Mouse (Mus musculus): ENCODE data around the gene Gm11559. TPM values are rescaled to one million over a fixed set of nuclear protein-coding genes. Genes with fewer than 3 reads are reported as not detected.
"Not testable (repeated sequence)": the region's sequence is repeated elsewhere in the genome, so short reads cannot be mapped to it uniquely, and the experiment has no call there.

Gene Gm11559
- not detected in 2 replicates for polyA plus RNA-seq (2016; fragmentation: Nextera tagmentation; extraction: Ambion mirVana)

DNA sequence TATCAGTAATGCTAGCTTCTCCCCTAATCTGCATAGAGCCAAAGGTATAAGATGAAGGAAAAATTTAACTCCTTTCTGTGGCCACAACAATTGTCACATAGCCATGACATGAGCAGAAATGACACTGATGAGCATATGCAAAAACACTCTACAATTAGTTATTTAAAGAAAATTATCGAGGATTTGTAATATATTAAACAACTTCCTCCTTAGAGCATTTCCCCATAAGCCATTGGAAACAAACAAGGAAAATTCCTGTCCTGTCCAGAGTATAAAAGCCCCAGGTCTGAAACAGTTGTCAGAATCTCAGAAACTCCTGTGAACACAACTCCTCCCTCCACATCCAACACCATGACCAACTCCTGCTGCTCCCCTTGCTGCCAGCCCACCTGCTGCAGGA is at the start of gene Gm11559:
TSS of gene Gm11559 (plus strand) at position 301 of the 400 bp plus-strand sequence.
- H3K27ac ChIP-seq; H3K36me3 ChIP-seq; H3K27me3 ChIP-seq; H3K4me2 ChIP-seq; H3K9me3 ChIP-seq; H3K4me1 ChIP-seq (replicated peaks); ATAC-seq (ENCODE audit: insufficient number of reproducible peaks, insufficient read depth, low FRiP score, low TSS enrichment, low read depth); H3K9ac ChIP-seq (replicated peaks); H3K4me3 ChIP-seq (replicated peaks): not testable (repeated sequence)
- 76% methylated on average over 1 of the region's 1 CpGs for WGBS

GRCm38 (mm10) chr11:99815566-99815965 is 48.7 kb upstream of the Gm11559 start, which contains the start of gene Gm11564:
Gm11564 (minus strand) TSS chr11:99815666.
- H3K27me3 ChIP-seq; H3K9me3 ChIP-seq; H3K36me3 ChIP-seq; H3K4me3 ChIP-seq (replicated peaks); H3K9ac ChIP-seq (replicated peaks); H3K27ac ChIP-seq; ATAC-seq (ENCODE audit: insufficient number of reproducible peaks, insufficient read depth, low FRiP score, low TSS enrichment, low read depth); H3K4me2 ChIP-seq; H3K4me1 ChIP-seq (replicated peaks): not testable (repeated sequence)
- 87% methylated on average over 2 of the region's 2 CpGs for WGBS

- Histone ChIP-seq H3K27ac (no peak within 1 kb of the TSS), H3K4me1 (replicated peaks) (no peaks in the 10 kb centered on the region), H3K9me3 (0 out of 2 replicates have a peak, but pooled peaks cover 6% of the 10 kb centered on the region), H3K9ac (replicated peaks) (no peak within 1 kb of the TSS), H3K36me3 (no peaks in the 10 kb centered on the region), H3K27me3 (no peaks in the 10 kb centered on the region), H3K4me3 (replicated peaks) (no peak within 1 kb of the TSS), H3K4me2 (no peak within 1 kb of the TSS)
- WGBS, result 77% methylated on average over 1 of the region's 1 CpGs
- no peak for ATAC-seq (ENCODE audit: insufficient number of reproducible peaks, insufficient read depth, low FRiP score, low TSS enrichment, low read depth)
Observed at GRCm38 (mm10) chr11:99837966-99838365, 26.3 kb upstream of the Gm11559 start, which contains the start of gene 2300003K06Rik. 2300003K06Rik (minus strand) TSS chr11:99838066.

DNA sequence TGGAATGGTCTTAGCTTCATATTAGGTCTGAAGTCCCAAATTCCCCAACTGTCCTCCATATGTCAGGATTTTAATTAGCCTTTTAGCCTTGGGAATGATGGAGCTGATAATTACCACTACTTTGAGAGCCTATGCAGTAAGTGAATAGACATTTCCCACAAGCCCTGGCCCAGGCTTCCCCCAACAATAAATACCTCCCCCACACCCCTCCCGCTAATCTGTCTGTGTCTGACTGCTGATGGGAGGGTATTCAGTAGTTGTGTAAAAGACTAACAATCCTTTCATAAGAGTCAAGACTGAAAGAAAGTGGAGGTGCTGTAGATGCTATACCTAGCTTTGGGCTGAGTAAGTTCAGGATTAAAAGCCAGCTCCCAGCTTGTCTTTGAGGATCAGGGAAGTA is 22.1 kb upstream of the Gm11559 start:
- H3K9ac ChIP-seq (replicated peaks), result no peak overlapping the region
- no peaks in the 10 kb centered on the region for H3K27me3 ChIP-seq
- H3K4me3 ChIP-seq (replicated peaks), result no peak overlapping the region
- H3K9me3 ChIP-seq, result 0 out of 2 replicates have a peak, but pooled peaks cover 3% of the 10 kb centered on the region
- H3K4me1 ChIP-seq (replicated peaks), result no peaks in the 10 kb centered on the region
- WGBS, result 15% methylated on average over 1 of the region's 1 CpGs
- no peak overlapping the region for H3K4me2 ChIP-seq
- no peaks in the 10 kb centered on the region for H3K36me3 ChIP-seq
- no peak overlapping the region for H3K27ac ChIP-seq
- ATAC-seq (ENCODE audit: insufficient number of reproducible peaks, insufficient read depth, low FRiP score, low TSS enrichment, low read depth), result no peak

- Histone ChIP-seq H3K4me1 (replicated peaks) (no peaks in the 10 kb centered on the region), H3K36me3 (no peaks in the 10 kb centered on the region), H3K4me3 (replicated peaks) (no peak overlapping the region), H3K27me3 (no peaks in the 10 kb centered on the region), H3K9me3 (peaks cover 7% of the 10 kb centered on the region; the same call in 1 of the 2 replicates), H3K9ac (replicated peaks) (no peak overlapping the region), H3K4me2 (no peak overlapping the region), H3K27ac (no peak overlapping the region)
- ATAC-seq (ENCODE audit: insufficient number of reproducible peaks, insufficient read depth, low FRiP score, low TSS enrichment, low read depth), result no peak
- 82% methylated on average over 2 of the region's 2 CpGs for WGBS
Observed at GRCm38 (mm10) chr11:99846746-99847145, 17.5 kb upstream of the Gm11559 start.

GRCm38 (mm10) chr11:99851508-99851907 is 12.8 kb upstream of the Gm11559 start, which contains the start of gene Krtap4-16:
Krtap4-16 (minus strand) TSS chr11:99851608.
- peaks cover 7% of the 10 kb centered on the region; the same call in 1 of the 2 replicates for H3K9me3 ChIP-seq
- H3K4me2 ChIP-seq, result no peak within 1 kb of the TSS
- H3K36me3 ChIP-seq, result no peaks in the 10 kb centered on the region
- no peak within 1 kb of the TSS for H3K27ac ChIP-seq
- H3K4me1 ChIP-seq (replicated peaks), result no peaks in the 10 kb centered on the region
- H3K4me3 ChIP-seq (replicated peaks), result no peak within 1 kb of the TSS
- H3K27me3 ChIP-seq, result no peaks in the 10 kb centered on the region
- ATAC-seq (ENCODE audit: insufficient number of reproducible peaks, insufficient read depth, low FRiP score, low TSS enrichment, low read depth), result no peak
- no peak within 1 kb of the TSS for H3K9ac ChIP-seq (replicated peaks)

DNA sequence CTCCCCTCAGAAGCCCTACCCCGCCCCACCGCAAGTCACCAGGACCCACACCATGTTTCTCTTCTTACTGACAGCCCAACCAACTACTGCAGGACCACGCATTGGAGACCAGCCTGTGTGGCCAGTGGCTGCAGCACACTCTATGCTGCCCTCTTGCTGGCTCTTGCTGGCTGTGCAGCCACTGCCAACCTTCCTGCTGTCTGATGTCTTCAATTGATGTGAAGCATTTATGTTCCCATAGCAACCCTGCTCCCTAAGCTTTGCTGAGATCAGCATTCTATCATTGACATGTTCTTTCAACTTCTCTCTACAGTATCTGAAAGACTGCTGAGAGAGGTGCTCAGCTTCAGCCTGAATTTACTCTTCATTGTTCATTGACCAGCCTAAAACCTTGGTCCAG is 10.2 kb upstream of the Gm11559 start:
- ATAC-seq (ENCODE audit: insufficient number of reproducible peaks, insufficient read depth, low FRiP score, low TSS enrichment, low read depth), result no peak
- Histone ChIP-seq H3K27ac (no peak overlapping the region), H3K9ac (replicated peaks) (no peak overlapping the region), H3K4me1 (replicated peaks) (no peaks in the 10 kb centered on the region), H3K36me3 (no peaks in the 10 kb centered on the region), H3K4me2 (no peak overlapping the region), H3K27me3 (no peaks in the 10 kb centered on the region), H3K4me3 (replicated peaks) (no peak overlapping the region), H3K9me3 (peaks cover 7% of the 10 kb centered on the region; the same call in 1 of the 2 replicates)
- 49% methylated on average over 3 of the region's 3 CpGs for WGBS

GRCm38 (mm10) chr11:99857617-99858016 is 6.7 kb upstream of the Gm11559 start, which contains the start of gene Gm11568:
Gm11568 (plus strand) TSS chr11:99857917.
- no peak within 1 kb of the TSS for H3K27ac ChIP-seq
- no peak within 1 kb of the TSS for H3K4me2 ChIP-seq
- no peak within 1 kb of the TSS for H3K4me3 ChIP-seq (replicated peaks)
- no peaks in the 10 kb centered on the region for H3K9me3 ChIP-seq
- WGBS, result 92% methylated on average over 2 of the region's 2 CpGs
- ATAC-seq (ENCODE audit: insufficient number of reproducible peaks, insufficient read depth, low FRiP score, low TSS enrichment, low read depth), result no peak
- no peaks in the 10 kb centered on the region for H3K36me3 ChIP-seq
- no peaks in the 10 kb centered on the region for H3K4me1 ChIP-seq (replicated peaks)
- H3K27me3 ChIP-seq, result no peaks in the 10 kb centered on the region
- no peak within 1 kb of the TSS for H3K9ac ChIP-seq (replicated peaks)

DNA sequence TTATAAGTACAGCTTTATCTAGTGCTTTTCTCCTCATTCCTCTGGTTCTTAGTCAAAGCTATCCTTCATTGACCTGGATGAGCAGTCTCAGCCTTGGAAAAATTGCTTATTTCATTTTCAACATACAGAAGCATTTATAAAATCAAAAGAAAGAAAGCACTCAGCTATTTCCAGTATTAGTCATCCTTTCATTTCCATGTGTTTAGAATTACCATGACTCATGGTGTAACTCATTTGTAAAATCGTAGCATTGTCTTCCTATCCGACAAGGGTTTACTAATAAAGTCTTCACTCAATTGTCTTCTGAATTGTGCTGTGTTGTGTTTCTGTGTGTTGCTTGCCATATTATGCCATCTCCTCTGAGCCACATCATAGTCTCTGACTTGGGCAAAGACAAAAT is 5.5 kb upstream of the Gm11559 start:
- H3K9ac ChIP-seq (replicated peaks), result no peak overlapping the region
- H3K27ac ChIP-seq, result no peak overlapping the region
- H3K4me3 ChIP-seq (replicated peaks), result no peak overlapping the region
- 82% methylated on average over 2 of the region's 2 CpGs for WGBS
- no peak for ATAC-seq (ENCODE audit: insufficient number of reproducible peaks, insufficient read depth, low FRiP score, low TSS enrichment, low read depth)
- no peaks in the 10 kb centered on the region for H3K9me3 ChIP-seq
- H3K36me3 ChIP-seq, result no peaks in the 10 kb centered on the region
- H3K27me3 ChIP-seq, result no peaks in the 10 kb centered on the region
- H3K4me1 ChIP-seq (replicated peaks), result no peaks in the 10 kb centered on the region
- no peak overlapping the region for H3K4me2 ChIP-seq

GRCm38 (mm10) chr11:99873089-99873488 is 8.8 kb downstream of the Gm11559 start, which contains the start of gene Krtap9-1:
Krtap9-1 (plus strand) TSS chr11:99873389.
- not testable (repeated sequence) for ATAC-seq (ENCODE audit: insufficient number of reproducible peaks, insufficient read depth, low FRiP score, low TSS enrichment, low read depth); H3K27me3 ChIP-seq
- WGBS, result 66% methylated on average over 1 of the region's 1 CpGs

GRCm38 (mm10) chr11:99878887-99879286 is 14.6 kb downstream of the Gm11559 start, which contains the start of gene Gm11567:
Gm11567 (plus strand) TSS chr11:99879187.
- H3K4me2 ChIP-seq; H3K27me3 ChIP-seq; ATAC-seq (ENCODE audit: insufficient number of reproducible peaks, insufficient read depth, low FRiP score, low TSS enrichment, low read depth); H3K27ac ChIP-seq; H3K9ac ChIP-seq (replicated peaks); H3K9me3 ChIP-seq; H3K36me3 ChIP-seq; H3K4me3 ChIP-seq (replicated peaks); H3K4me1 ChIP-seq (replicated peaks): not testable (repeated sequence)
- 50% methylated on average over 1 of the region's 1 CpGs for WGBS

More at GRCm38 (mm10) chr11:99873089-99873488, 8.8 kb downstream of the Gm11559 start, which contains the start of gene Krtap9-1:
- H3K4me2 ChIP-seq; H3K4me1 ChIP-seq (replicated peaks); H3K4me3 ChIP-seq (replicated peaks); H3K27ac ChIP-seq; H3K36me3 ChIP-seq; H3K9me3 ChIP-seq; H3K9ac ChIP-seq (replicated peaks): not testable (repeated sequence)

GRCm38 (mm10) chr11:99907620-99908019 is 43.3 kb downstream of the Gm11559 start, which contains the start of gene Krtap31-1:
Krtap31-1 (plus strand) TSS chr11:99907920.
- no peak for ATAC-seq (ENCODE audit: insufficient number of reproducible peaks, insufficient read depth, low FRiP score, low TSS enrichment, low read depth)
- Histone ChIP-seq H3K9ac (replicated peaks) (no peak within 1 kb of the TSS), H3K4me2 (no peak within 1 kb of the TSS), H3K27ac (no peak within 1 kb of the TSS), H3K36me3 (no peaks in the 10 kb centered on the region), H3K4me1 (replicated peaks) (no peaks in the 10 kb centered on the region), H3K4me3 (replicated peaks) (no peak within 1 kb of the TSS), H3K27me3 (no peaks in the 10 kb centered on the region), H3K9me3 (no peaks in the 10 kb centered on the region)
- WGBS, result 82% methylated on average over 2 of the region's 2 CpGs
